Mouse (Mus musculus) kidney, adult 2 months (tissue): ENCODE measurements around the gene Pcnx2.

Experiments
- CTCF ChIP-seq: fragments of 200-500 bp; conservative IDR thresholded peaks from 2 replicates; pipeline ENCODE4 v1.5.1; 2011; ENCODE audit warnings: low read depth, mild to moderate bottlenecking, control low read depth, low read length, moderate library complexity, mixed read lengths; ENCODE audit not compliant: insufficient read depth, insufficient read length
- POLR2A ChIP-seq: fragments of 200-500 bp; IDR thresholded peaks from one replicate; pipeline ENCODE4 v1.6.1; 2011; ENCODE audit warnings: low read depth, low read length, control low read depth

- TF ChIP-seq POLR2A (no peak), CTCF (no peak)
Measured at GRCm38 (mm10) chr8:125919560-125919959, 21.4 kb upstream of the Pcnx2 start.
